Mouse (Mus musculus): Measurements from ENCODE around the gene Zfp428.

- TF ChIP-seq CTCF (IDR thresholded peaks at IDR 0.05; ENCODE audit: low read depth, low read length), result no peak
- no peak for TF ChIP-seq POLR2A (IDR thresholded peaks at IDR 0.05; ENCODE audit: extremely low read depth, insufficient read depth, low read length)
These were observed 744 bp upstream of the Zfp428 start for GRCm38 (mm10) chr7:24506065-24506459.
